Mouse (Mus musculus) heart, adult 2 months (tissue): ENCODE results near the gene Rfpl4.

Experiments
- CTCF ChIP-seq: fragments of 200-600 bp; IDR thresholded peaks from 2 replicates; pipeline ENCODE4 v1.8.1; 2022; ENCODE audit warnings: antibody characterized with exemption, mild to moderate bottlenecking, moderate library complexity
- EP300 ChIP-seq: fragments of 200-500 bp; IDR thresholded peaks from 2 replicates; pipeline ENCODE4 v1.6.1; 2011; ENCODE audit warnings: low read depth, low read length, control low read depth; ENCODE audit not compliant: insufficient read depth
- POLR2A ChIP-seq: fragments of 200-500 bp; IDR thresholded peaks from 2 replicates; pipeline ENCODE4 v1.6.1; 2011; ENCODE audit warnings: mild to moderate bottlenecking, low read depth, low read length, control low read depth; ENCODE audit not compliant: insufficient read depth

- TF ChIP-seq CTCF (no peak), POLR2A (no peak), EP300 (no peak)
These were observed 43.2 kb downstream of the Rfpl4 start for GRCm38 (mm10) chr7:5073586-5073985.
